Mouse (Mus musculus) thymus, postnatal 4 days (tissue): ENCODE data around the gene Zfp334.

ENCODE experiments used
- DNase-seq: peaks from one replicate; pipeline ENCODE4 v3.0.0; 2021

The Zfp334 gene

DNA sequence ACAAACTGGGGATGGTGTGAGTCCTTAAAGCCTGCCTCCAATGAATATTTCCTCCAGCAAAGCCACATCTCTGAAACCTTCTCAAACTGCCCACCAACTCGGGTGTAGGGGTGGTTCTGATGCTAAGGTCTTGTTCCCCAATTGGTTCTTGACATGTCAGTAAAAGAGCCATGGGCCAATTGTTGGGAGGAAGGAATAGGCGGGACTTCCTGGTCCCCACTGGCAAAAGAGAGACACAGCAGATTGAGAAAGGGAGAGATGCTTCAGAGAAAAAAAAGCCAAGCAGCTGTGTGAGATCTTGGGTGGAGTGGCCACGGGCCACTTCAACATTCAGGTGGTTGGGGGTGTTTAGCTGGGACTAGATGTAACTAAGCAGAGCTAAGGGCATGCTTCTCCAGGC is 17.0 kb downstream of the Zfp334 start:
- no peak for DNase-seq

DNA sequence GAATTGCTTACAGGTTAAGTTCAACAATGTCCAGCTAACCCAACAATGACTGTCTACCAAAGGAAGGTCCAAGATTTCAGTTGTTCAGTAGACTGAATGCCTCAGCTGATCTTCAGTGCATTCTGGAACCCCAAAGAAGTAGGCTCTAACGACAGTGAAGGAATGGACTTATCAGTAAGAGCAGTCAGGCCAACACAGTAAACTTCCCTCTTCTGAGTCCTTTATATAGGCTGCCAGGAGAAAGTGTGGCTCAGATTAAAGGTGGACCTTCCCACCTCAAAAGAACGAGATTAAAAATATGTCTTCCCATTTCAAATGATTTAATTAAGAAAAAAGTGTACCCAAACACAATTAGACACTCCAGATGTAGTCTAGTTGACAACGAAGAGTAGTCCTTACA is 17.7 kb downstream of the Zfp334 start:
- DNase-seq: no peak

DNA sequence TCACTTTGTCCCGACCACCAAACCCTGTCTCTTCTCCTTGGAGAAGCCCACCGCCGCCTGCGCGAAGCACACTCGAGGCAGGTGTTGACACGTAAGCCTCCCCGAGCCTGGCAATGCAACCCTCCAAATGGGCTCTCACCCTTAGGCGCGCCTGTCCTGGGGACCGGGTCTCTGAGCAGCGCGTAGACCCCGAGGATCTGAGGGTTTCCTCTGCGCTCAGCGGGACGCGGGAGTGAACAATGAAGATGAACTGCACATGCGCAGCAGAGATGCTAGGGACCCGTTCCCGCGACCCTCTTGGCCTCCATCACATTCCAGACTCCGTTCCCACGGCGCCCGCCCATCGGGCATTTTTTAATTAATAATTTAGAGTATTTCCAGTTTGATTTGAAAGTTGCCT is 19.6 kb downstream of the Zfp334 start, which contains the start of gene Zfp663:
Zfp663 (minus strand) TSS at position 234 of the 400 bp plus-strand sequence.
- DNase-seq: no peak

DNA sequence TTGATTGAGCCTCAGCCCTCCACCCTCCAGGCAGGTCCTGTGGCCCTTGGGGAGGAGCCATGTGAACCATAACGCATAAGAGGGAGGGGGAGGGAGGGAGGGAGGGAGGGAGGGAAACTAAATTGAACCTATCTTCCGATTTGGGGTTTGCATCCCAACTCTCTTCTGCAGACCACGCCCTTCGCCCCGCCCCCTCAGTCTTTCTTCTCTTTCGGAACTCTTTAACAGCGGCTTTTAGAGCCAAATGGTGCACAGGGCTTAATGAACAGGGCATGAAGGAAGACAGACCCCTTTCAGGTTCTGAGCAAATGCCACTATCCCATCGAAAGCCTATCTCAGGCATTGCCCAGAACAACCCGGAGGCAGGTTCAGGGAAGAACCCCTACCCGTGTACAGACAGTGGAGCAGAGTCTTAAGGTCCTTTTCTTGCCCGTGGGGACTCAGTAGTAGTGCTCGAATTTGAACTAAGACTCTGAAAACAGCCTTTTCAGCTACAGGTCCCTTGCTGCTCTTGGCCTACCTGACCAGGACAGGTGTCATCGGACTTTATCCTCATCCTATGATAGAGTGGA is 20.1 kb downstream of the Zfp334 start:
- DNase-seq: peak; percentile 60

DNA sequence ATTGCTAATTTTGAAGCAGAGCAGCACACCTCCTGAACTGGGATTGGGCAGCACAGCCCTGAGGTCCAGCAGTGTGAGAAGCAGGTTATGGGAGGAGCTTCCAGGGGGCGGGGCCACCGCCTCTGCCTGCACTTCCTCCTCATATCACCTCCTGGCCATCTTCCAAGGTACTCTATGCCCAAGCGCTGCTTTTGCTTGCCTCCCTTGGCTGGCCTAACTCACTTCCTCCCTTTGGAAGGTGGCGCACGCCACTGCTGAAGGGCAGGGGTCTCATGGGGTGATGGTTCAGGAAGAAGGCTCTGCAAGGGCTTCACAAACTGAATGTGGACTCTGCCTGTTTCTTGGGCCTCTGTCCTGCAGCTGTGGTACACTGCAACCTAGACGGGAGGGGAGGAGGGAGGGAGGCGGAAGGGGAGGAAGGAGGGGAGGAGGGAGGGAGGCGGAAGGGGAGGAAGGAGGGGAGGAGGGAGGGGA is 21.0 kb downstream of the Zfp334 start:
- peak; percentile 30 for DNase-seq

DNA sequence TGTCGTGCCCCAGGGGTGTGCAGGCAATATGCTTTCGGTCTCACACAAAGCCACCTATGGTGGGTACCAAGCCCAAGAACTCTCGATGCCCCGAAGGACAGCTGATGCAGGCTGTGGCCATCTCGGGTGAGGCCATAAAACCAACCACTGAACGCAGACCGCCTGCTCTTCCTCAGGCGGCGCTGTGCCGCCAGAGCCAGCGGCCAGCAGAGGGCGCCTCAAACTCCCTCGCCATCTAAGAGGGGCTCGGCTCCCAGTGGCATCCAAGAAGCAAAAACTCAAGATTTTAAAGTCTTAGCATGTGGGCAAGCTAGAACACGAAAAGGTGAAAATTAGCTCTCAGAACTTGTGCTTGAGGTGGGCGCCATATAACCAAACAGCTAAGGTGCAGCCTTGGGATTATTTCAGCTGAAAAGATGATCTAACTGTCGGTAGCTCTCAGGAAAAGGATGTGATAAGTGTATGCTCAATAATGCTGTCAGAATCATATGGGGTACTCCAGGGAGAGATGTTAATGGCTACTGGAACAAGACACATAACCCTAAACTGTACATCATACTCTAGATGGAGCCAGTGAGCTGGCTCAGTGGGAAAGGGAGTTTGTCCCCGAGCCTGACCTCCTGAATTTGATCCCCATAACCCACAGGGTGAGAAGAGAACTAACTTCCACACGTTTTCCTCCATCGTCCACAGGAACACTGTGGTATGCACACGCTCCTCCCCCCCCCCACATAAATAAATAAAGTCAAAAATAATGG is 23.5 kb downstream of the Zfp334 start:
- DNase-seq: peak; percentile 83

DNA sequence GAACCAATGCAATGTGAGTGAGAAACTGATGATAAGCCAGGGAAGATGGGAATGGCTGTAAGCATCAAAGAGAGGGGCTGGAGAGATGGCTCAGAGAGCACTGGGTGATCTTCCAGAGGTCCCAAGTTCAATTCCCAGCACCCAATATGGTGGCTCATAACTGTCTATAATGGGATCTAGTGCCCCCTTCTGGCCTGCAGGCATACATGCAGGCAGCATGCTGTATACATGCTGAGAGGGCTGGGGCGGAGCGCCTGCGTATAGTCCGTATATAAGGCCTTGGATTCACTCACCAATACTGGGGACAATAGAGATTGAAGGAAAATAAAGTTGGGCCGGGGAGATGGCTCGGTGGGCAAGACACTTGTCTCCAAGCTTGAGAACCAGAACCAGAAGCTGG is 24.8 kb downstream of the Zfp334 start:
- DNase-seq: no peak

DNA sequence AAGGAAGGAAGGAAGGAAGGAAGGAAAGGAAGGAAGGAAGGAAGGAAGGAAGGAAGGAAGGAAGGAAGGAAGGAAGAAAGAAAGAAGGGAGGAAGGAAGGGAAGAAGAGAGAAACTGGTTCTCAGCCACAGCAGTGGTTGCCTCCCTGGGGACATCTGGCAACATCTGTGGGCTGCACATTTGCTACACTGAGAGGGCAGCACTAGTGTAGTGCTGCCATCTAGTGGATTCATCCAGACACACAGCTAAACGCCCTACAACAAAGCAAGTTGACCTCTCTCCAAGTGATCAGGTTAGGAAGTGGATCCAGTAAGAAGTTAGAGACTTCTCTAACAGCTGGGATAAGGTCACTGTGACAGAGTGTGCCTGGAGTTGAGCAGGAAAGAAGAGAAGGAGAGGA is 27.2 kb downstream of the Zfp334 start:
- DNase-seq: peak; percentile 61

DNA sequence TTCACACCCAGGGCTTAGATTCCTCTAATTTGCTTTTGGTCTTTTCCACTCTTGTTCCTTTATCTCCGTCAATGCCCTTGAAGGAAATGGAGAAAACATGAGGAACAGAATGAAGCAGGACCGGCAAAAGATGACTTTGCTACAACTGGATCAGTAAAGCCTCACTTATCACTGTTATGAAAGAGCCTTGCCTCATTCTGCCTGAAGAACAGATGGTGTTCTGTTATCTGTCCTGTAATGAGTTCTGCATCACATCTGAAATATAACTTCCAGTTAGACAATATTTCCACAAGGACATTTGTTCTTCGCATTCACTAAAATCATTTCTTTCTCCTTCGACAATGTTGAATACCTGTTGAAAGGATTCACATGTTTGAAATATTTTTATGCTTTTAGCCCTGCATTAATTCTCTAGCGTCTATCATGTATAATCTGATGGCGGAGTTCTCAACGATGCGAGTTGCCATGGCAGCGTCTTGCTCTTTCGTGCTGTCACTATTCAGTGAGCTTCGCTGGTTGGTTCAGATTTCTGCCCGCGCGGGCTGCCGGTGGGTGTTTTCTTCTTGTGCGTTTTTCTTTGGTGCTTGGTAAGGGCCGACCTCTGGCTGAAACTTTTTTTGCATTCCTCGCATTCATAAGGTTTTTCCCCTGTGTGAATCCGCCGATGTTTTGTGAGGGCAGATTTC is 36.1 kb downstream of the Zfp334 start:
- no peak for DNase-seq

DNA sequence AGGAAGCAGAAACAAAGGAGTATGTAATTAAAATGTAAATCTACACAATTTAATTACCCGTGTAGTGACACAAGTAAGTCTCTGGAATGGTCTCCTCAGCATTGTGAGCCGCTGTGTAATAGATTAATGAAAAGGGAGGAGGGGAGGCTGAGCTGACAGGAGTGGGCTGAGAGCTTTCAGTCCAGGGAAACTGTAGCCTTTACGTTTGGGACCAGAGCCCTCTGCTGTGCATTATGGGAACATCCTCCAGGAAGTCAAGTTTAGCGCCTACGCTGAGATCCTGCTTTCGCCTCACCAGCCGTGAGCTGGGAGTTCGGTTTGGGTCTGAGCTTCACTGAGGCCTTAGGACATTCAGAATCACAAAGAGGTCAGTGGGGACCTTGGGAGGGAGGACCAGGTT is 38.6 kb downstream of the Zfp334 start:
- no peak for DNase-seq

DNA sequence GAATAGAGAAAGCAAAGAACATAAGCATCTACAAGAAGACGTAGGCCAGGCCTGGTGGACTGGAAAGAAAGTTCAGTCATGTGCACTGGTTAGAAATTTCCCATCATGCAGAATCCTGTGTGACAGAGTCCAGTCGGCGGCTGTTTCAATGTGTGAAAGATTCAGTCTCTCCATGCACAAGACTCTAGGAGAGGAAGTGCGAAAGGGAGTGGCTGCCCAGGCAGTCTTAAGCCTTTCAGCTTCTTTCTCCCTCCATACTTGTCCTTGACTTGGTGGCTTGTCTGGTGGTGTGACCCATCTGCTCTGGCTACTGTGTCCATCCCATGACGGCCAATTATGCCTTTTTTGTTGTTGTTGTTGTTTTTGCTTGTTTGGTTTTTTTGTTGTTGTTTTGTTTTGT is 41.9 kb downstream of the Zfp334 start:
- no peak for DNase-seq

DNA sequence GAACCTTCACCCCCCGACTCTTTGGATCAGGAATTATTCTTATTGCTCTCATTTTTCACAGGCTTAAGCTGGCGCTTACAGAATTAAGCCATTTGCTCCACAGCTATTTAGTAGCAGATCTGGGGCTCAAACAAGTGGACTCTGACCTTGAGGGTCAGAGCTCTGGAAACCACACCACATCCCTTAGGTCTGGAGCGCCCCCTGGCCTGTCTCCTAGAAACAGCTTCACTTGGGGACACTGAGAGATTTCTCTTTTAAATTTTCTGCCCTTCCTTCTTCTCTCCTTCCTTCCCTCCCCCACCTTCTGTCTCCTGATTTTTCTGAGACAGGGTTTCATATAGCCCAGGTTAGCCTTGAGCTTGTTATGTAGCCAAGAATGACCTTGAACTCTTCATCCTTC is 50.9 kb downstream of the Zfp334 start:
- peak; percentile 59 for DNase-seq

DNA sequence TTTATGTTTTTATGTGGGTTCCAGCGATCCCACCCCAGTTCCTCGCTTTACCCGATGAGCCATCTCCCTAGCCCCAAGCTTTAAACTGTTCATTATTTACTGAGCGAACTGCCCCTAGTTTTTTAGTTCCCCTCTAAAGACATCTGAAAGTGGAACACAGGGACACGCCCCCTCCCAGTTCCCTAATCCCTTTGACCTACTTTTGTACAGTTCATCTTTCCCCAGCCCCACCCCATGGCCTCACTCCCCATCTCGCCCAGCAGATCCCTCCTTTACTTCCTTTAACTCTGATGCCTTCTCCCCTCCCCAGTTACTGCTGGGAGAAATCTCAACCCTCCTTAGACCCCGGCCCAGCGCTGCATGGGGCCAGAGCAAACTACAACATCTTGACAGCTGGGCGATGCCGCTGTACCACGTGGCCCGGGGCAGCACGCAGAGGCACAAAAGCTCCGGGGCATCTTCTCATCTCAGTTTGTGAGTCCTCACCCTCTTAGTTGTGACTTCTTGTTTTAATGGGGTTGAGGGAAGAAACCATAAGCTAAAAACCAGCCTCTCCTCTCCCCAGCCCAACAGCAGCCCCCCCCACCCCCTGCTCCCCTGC is 55.3 kb downstream of the Zfp334 start:
- DNase-seq: no peak

DNA sequence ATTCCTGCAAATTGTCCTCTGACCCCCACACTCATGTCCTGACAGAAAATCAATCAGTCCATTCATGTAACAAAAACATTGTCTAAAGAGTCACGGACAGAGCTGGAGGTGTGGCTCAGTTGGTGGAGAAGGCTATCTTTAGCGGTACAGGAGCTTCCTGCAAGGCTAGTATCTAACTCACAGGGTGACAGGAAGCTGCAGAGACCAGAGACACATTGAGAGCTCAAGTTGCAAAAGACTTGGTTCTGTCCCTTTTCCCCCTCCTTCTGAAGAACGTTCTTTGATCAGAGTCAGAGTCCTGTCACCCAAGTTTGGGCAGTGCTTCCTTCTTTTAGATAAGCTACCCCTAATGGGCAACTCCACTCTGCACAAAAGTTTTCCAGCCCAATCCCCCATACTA is 58.4 kb downstream of the Zfp334 start:
- DNase-seq: no peak

DNA sequence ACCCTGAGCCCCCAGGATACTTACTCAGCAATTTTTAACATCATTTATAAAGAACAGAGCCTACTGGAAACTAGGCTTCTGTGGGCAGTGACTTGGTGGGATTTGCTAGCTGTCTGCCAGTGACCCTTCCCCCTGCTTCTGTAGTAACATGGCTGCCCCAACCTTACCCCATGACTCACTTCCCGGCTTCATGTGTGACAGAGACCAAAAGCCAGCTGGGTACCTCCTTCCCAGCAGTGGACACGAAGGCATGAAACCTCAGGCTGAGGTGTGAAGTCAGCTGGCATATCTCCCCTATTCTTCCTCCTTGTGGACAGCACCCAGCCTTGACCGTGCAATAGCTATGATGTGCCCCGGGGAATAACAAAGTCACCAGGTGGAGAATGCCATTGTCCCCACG is 59.3 kb downstream of the Zfp334 start:
- DNase-seq: no peak

DNA sequence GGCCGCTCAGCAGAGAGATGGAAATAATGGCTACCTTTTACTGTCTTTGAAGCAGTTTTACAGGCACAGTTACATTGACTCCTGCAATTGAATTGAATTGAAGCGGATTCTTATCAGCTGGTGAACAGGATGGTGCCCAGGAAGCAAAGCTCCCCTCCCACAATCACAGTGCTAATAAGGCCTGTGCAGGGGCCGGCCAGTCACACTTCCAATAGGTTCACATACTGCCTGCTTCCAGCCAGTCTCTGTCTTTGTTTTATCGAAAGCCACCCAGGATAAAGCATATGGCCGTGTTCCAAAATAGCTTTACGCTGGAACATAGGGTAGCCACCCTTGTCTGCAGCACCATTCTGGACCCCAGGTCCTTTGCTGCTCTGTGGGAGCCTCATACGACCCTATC is 60.7 kb downstream of the Zfp334 start:
- no peak for DNase-seq

DNA sequence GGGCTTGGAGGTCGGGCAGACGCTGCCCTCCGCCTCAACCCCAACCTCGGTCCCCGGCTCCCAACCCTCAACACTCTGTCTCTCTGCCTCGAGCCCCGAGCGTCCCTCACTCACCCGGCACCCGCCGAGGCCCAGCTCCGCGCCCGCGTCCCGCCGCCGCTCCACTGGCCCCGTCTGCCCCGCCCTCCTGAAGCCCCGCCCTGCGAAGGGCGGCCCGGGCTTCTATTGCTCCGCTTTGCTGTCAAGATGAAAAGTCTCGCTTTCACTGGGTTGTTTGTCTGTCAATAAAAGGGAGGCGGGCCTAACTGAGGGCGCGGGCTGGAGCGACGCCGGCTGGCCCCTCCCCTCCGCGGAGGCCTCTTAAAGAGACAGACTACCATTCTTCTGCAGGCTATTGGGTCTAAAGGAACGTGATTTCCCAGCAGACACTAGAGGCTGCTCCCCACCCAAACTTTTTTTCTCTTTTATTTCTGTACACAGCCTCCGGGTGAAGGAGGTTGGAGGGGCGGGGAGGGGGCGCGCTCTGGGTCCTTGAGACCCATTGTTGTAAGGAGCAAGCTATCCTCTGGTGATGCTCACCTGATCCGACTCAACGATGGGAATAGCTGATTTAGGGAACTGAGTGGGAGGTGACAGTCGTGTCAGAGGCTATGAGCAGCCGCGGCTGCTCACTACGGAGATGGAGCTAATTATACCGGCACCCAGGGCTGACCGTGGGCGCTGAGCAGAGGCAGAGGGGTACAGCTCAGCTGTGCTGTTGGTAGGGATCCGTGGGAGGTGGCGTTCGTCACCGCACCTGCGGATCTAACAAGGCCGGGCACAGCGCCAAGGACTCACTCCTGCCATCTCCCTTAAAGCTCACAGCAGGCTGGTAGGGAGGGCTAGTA is 61.5 kb downstream of the Zfp334 start, which contains the start of gene Elmo2:
Elmo2 (minus strand) TSS at position 176 of the 887 bp plus-strand sequence.
- DNase-seq: peak; percentile 97

DNA sequence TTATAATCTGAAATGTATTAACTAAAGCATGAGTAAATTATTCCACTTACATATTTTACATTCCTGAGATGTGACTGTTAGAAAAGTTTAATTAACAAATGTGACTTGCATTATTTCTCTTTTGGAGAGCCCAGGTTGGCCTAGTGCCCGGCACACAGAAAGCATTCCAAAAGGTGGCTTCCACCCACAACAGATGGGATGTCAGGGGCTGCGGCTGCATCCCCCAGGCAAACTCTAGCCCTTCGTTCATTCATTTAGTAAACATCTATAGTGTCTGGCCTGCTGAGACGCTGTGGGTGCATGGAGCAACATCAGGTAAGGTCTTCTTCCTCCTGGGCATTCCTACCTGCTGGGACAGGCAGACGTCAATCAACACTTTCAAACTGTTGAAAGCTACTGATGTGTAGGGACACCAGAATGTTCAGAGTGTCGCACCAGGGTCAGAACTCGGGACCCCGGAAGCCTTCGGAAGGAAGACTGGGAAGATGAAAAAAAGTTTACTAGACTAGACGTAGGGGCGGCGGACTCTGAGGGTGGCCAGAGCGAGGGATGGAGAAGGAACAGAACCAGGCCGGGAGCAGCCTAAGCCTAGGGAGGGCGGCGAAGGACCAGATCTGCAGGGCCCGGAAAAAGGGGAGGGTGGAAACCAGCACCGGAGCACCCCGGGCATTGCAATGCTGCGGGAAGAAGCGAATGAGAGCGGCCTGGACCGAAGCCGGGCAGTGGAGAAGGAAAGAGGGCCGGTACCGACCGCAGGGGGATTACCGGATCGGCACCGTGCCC is 62.3 kb downstream of the Zfp334 start:
- no peak for DNase-seq
